Mouse (Mus musculus) ES-Bruce4 (cell line): ENCODE measurements around the gene Agpat3.

Source experiments
- CTCF ChIP-seq: IDR thresholded peaks from one replicate; pipeline ENCODE4 v1.8.1; 2011; ENCODE audit warnings: low read depth, low read length
- POLR2A ChIP-seq: IDR thresholded peaks from one replicate; pipeline ENCODE4 v1.8.1; 2011; ENCODE audit warnings: low read length; ENCODE audit not compliant: insufficient read depth

DNA sequence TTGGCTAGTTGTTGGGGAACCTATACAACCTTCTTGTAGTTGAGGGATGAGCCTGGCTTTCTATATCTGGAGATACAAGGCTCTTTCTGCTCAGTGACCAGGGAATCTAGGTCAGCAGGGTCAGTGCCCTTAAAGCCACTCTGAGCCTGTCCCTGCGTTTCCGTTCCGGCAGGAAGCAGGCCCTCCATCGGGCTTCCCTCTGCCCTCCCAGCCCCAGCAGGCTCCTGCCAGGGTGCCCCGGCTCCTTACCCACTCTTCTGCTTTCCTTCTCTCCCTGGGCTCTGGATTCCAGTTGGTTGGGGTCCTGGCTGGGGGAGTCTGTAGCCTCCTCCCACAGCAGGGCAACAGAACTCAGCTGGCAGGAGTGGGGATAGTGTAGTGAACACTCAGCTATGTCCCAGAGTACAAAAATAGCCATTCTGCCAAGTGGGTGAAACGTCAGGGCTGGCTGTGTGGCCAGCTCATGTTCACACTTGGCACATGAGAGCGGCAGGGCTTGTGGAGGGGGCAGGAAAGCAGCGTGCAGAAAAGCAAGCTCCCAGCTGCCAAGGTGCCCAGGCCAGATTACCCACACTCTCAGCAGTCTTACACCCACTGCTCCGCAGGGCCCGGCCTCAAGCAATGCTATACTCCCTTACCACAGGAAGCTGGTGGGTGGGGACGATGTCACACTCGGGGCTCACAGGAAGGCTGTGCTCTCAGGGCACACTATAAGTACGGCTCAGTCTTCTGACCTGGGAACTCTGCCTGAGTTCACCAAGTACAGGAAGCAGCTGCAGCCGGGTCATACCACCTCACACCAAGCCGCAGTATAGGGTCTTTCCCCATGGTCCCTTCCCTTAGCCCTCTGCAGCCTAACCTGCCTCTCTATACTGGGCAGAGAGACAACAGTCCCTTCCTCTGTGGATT lies 54.5 kb downstream of the Agpat3 start:
- TF ChIP-seq CTCF (no peak), POLR2A (no peak)
